Mouse (Mus musculus): ENCODE results near the gene St6galnac3. TPM values are rescaled to one million over a fixed set of nuclear protein-coding genes. Genes with fewer than 3 reads are reported as not detected.

The St6galnac3 gene
- polyA plus RNA-seq, 1 experiment from 2014 or later: 38.3 TPM

DNA sequence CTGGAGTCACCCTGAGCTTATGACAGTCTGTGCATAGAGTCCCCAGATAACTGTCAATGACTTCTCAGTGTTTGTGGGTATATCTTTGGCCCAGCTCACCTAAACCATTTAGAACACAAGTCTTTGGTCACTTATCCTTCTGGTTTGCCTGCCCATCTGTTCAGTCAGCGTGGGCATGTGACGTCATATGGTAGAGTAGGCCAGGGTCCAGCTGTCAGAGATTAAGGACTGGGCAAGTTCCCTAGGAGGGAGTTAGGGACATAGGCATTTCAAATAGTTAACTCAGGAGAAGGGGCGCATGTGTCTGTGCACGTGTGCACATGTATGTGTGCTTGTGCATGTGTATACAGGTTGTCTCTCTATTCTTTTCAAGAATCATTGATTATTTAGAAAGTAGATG lies 554.8 kb downstream of the St6galnac3 start:
- no peak overlapping the region for H3K27ac ChIP-seq
- 88% methylated on average over 4 of the region's 4 CpGs for WGBS
- H3K4me2 ChIP-seq: no peak overlapping the region
- no peak; the same call in 1 of the 2 replicates for ATAC-seq (ENCODE audit: insufficient number of reproducible peaks, insufficient read depth, low FRiP score, low TSS enrichment, low read depth)
- no peaks in the 10 kb centered on the region for H3K27me3 ChIP-seq
- H3K36me3 ChIP-seq: no peaks in the 10 kb centered on the region
- H3K4me1 ChIP-seq (replicated peaks): no peaks in the 10 kb centered on the region
- H3K4me3 ChIP-seq (replicated peaks): no peak overlapping the region
- no peaks in the 10 kb centered on the region for H3K9me3 ChIP-seq
- no peak overlapping the region for H3K9ac ChIP-seq (replicated peaks)

DNA sequence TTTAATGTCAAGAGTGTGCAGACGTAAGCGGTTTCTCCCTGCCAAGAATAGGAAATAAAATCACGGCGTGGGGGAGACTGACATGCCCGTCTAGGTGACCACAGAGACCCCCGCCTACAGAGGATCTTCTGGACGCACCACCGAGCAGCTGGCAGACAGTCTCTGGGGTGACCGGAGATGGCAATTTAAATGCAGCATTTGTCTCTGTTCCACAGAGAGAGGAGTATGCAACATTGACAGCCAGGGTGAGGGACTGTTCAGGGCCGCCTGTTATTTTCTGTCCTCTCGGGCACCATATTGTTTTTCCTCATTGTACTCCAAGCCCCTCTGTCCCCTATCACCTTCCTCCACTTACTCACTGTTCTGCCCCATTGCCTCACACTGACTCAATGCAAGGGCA lies 555.2 kb downstream of the St6galnac3 start:
- WGBS: 94% methylated on average over 11 of the region's 11 CpGs
- H3K4me1 ChIP-seq (replicated peaks): no peaks in the 10 kb centered on the region

DNA sequence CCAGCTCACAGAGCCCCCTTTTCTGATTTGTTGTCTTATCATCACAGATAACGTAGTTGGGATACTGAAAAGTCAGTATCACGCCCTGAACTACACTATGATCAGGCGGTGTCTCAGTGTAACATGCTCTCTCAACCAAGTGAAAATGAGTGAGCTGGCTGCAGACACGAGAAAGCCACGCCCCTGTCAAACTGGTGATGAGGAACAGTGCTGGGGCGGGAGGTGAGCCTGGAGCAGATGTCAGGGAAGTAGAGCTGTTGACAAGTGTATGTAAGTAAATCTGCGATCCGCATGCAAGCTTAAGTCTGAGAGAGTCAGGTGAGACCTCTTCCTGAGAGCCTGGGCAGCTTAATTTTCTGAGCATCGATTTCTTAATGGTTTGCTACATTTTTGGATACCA lies 563.3 kb downstream of the St6galnac3 start:
- no peaks in the 10 kb centered on the region; the same call in 1 of the 2 replicates for H3K4me1 ChIP-seq (replicated peaks)
- no peak overlapping the region for H3K27ac ChIP-seq
- H3K9ac ChIP-seq (replicated peaks): no peak overlapping the region
- ATAC-seq (ENCODE audit: insufficient number of reproducible peaks, insufficient read depth, low FRiP score, low TSS enrichment, low read depth): no peak
- H3K4me2 ChIP-seq: no peak overlapping the region
- no peaks in the 10 kb centered on the region for H3K27me3 ChIP-seq
- H3K4me3 ChIP-seq (replicated peaks): no peak overlapping the region
- H3K36me3 ChIP-seq: no peaks in the 10 kb centered on the region
- no peaks in the 10 kb centered on the region for H3K9me3 ChIP-seq
- 45% methylated on average over 9 of the region's 9 CpGs for WGBS

More for the DNA sequence above, 555.2 kb downstream of the St6galnac3 start:
- H3K36me3 ChIP-seq: no peaks in the 10 kb centered on the region
- no peak overlapping the region for H3K9ac ChIP-seq (replicated peaks)
- no peak for ATAC-seq (ENCODE audit: insufficient number of reproducible peaks, insufficient read depth, low FRiP score, low TSS enrichment, low read depth)
- H3K27me3 ChIP-seq: no peaks in the 10 kb centered on the region
- H3K27ac ChIP-seq: no peak overlapping the region
- H3K9me3 ChIP-seq: no peaks in the 10 kb centered on the region
- H3K4me2 ChIP-seq: no peak overlapping the region
- no peak overlapping the region for H3K4me3 ChIP-seq (replicated peaks)

DNA sequence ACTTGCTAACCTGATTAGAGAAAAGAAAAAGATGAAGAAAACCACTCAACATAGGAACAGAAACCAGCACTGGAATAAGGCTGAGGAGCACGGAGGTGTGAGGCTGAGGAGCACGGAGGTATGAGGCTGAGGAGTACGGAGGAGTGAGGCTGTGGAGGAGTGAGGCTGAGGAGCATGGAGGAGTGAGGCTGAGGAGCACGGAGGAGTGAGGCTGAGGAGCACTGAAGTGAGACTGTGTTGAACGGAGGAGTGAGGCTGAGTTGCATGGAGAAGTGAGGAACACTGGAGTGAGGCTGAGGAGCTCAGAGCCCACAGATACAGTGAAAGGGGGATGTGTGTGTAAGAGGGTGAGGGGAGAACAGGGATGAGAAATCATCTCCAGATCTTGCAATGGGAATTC lies 564.3 kb downstream of the St6galnac3 start:
- no peak overlapping the region for H3K4me2 ChIP-seq
- H3K27ac ChIP-seq: no peak overlapping the region
- 87% methylated on average over 5 of the region's 5 CpGs for WGBS
- no peaks in the 10 kb centered on the region for H3K36me3 ChIP-seq
- no peak for ATAC-seq (ENCODE audit: insufficient number of reproducible peaks, insufficient read depth, low FRiP score, low TSS enrichment, low read depth)
- H3K4me1 ChIP-seq (replicated peaks): no peaks in the 10 kb centered on the region; the same call in 1 of the 2 replicates
- no peak overlapping the region for H3K9ac ChIP-seq (replicated peaks)
- no peaks in the 10 kb centered on the region for H3K9me3 ChIP-seq
- H3K4me3 ChIP-seq (replicated peaks): no peak overlapping the region
- no peaks in the 10 kb centered on the region for H3K27me3 ChIP-seq

DNA sequence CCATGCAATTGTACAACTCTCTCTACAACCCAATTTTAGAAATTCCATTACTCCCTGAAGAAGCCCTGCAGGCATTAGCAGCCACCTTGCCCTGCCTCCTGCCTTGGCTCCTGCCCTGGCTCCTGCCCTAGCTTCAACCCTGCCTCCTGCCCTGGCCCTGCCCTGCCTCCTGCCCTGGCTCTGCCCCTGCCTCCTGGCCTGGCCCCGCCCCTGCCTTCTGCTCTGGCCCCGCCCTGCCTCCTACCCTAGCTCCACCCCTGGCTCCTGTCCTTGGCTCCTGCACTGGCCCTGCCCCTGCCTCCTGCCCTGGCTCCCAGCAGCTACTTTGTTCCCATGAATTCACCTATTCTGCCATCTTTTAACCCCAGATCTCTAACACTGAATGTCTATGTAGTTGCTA lies 576.1 kb downstream of the St6galnac3 start:
- no peaks in the 10 kb centered on the region for H3K36me3 ChIP-seq
- H3K27ac ChIP-seq: no peak overlapping the region
- H3K9me3 ChIP-seq: no peaks in the 10 kb centered on the region
- H3K4me3 ChIP-seq (replicated peaks): no peak overlapping the region
- no peak for ATAC-seq (ENCODE audit: insufficient number of reproducible peaks, insufficient read depth, low FRiP score, low TSS enrichment, low read depth)
- 13% methylated on average over 2 of the region's 2 CpGs for WGBS
- H3K4me2 ChIP-seq: no peak overlapping the region
- no peaks in the 10 kb centered on the region for H3K4me1 ChIP-seq (replicated peaks)
- no peaks in the 10 kb centered on the region for H3K27me3 ChIP-seq
- no peak overlapping the region for H3K9ac ChIP-seq (replicated peaks)

Small RNA genes within 50 kb of the gene (microRNA-seq; reads per million reads assigned to microRNA genes)
- not detected for gene Gm27405

Other genes starting within 250 kb of the St6galnac3 start
- 0.08 and 0.13 TPM in 2 replicates for gene Asb17, start 119.0 kb upstream of the St6galnac3 start, polyA plus RNA-seq (2016; fragmentation: Nextera tagmentation; extraction: Ambion mirVana)
- 0.06 and 0.15 TPM in 2 replicates for gene Msh4, start 181.0 kb upstream of the St6galnac3 start, polyA plus RNA-seq (2016; fragmentation: Nextera tagmentation; extraction: Ambion mirVana)
- gene Rabggtb, start 187.8 kb upstream of the St6galnac3 start, polyA plus RNA-seq (2016; fragmentation: Nextera tagmentation; extraction: Ambion mirVana): 39.6 and 46.3 TPM in 2 replicates
- 53.2 and 54.4 TPM in 2 replicates for gene Acadm, start 219.5 kb upstream of the St6galnac3 start, polyA plus RNA-seq (2016; fragmentation: Nextera tagmentation; extraction: Ambion mirVana)
- 0.45 and 0.54 TPM in 2 replicates for gene Slc44a5, start 248.3 kb upstream of the St6galnac3 start, polyA plus RNA-seq (2016; fragmentation: Nextera tagmentation; extraction: Ambion mirVana)

All from limb, embryonic 12.5 days (tissue).